Mouse (Mus musculus): Measurements from ENCODE around the gene Ly6g6f. TPM values are rescaled to one million over a fixed set of nuclear protein-coding genes. Genes with fewer than 3 reads are reported as not detected.

The Ly6g6f gene
- polyA plus RNA-seq, 2 experiments: 5.0 to 5.1 TPM

DNA sequence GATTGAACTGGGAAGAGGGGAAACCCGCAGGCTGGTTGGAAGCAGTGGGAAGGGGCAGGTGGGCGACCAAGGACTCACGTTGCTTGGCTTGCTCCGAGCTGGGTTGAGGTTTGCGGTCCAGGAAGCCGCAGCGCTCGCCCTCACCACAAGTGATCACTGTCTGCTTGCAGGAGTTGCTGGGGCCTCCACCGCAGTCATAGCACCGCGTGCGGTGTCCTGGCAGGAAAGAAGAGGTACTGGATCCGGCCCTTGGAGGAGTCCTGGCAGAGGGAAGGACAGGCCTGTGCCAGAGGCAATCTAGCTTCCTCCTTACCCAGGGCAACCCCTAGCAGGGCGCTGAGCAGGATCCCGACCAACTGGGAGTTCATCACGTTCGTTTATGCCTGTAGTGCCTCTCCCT, 11.3 kb downstream of the Ly6g6f start:
- Histone ChIP-seq H3K27ac (no peak overlapping the region), H3K4me2 (ENCODE audit: low read depth) (no peak overlapping the region), H3K4me1 (replicated peaks; ENCODE audit: control insufficient read depth in 2 of 2, insufficient read depth in 2 of 2, low read length in 1 of 2) (peaks cover 0 to 3% of the 10 kb centered on the region in 2 experiments; a peak in 3 of 4 replicates), H3K36me3 (replicated peaks; ENCODE audit: control insufficient read depth, insufficient read depth, low read depth) (no peaks in the 10 kb centered on the region), H3K9me3 (ENCODE audit: control insufficient read depth, low read length) (no peaks in the 10 kb centered on the region), H3K27me3 (ENCODE audit: control insufficient read depth, insufficient read depth, low read length) (no peaks in the 10 kb centered on the region), H3K4me3 (ENCODE audit: insufficient read depth in 1 of 2, low read depth in 2 of 2, low read length in 2 of 2) (no peak overlapping the region), H3K9ac (replicated peaks) (no peak overlapping the region)
- TF ChIP-seq EP300 (IDR thresholded peaks at IDR 0.05; ENCODE audit: low read depth): no peak
- no peak for TF ChIP-seq CTCF (IDR thresholded peaks at IDR 0.05; ENCODE audit: low read depth)
- WGBS (ENCODE audit: insufficient replicate concordance): 12% methylated on average over 17 of the region's 17 CpGs
- DNase-seq (ENCODE audit: low read depth in 3 of 3, low spot score in 3 of 3): no peak
- no peak for ATAC-seq (ENCODE audit: insufficient read depth)

DNA sequence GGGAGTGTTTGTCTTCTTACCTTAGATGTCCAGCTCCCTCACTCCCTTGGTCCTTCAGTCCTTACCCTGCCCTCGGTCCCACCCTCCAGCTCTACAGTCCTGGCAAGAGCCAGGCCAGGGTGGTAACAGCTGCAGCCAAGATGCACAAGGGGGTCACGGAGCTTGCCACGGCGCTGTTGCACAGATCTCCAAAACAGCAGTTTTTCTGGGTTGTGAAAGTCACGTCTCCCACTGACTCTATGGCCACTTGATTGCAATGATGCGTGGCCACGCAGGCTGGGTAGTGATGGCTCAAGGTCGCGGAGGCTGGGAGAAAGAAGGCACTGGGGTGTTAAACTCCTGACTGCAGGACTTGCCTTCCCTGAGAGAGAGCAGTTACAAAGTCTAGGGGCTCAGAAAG, 14.0 kb downstream of the Ly6g6f start:
- H3K36me3 ChIP-seq (replicated peaks; ENCODE audit: control insufficient read depth, insufficient read depth, low read depth): no peaks in the 10 kb centered on the region
- no peak overlapping the region for H3K4me2 ChIP-seq (ENCODE audit: low read depth)
- ATAC-seq (ENCODE audit: insufficient read depth) (no peak), DNase-seq (ENCODE audit: low read depth in 3 of 3, low spot score in 3 of 3) (no peak)
- no peaks in the 10 kb centered on the region for H3K9me3 ChIP-seq (ENCODE audit: control insufficient read depth, low read length)
- H3K27me3 ChIP-seq (ENCODE audit: control insufficient read depth, insufficient read depth, low read length): peaks cover 14% of the 10 kb centered on the region
- H3K9ac ChIP-seq (replicated peaks): no peak overlapping the region
- TF ChIP-seq EP300 (IDR thresholded peaks at IDR 0.05; ENCODE audit: low read depth): no peak
- no peak overlapping the region for H3K4me3 ChIP-seq (ENCODE audit: insufficient read depth in 1 of 2, low read depth in 2 of 2, low read length in 2 of 2)
- WGBS (ENCODE audit: insufficient replicate concordance): 76% methylated on average over 9 of the region's 9 CpGs
- 0 out of 4 replicates have a peak, but pooled peaks cover 0 to 2% of the 10 kb centered on the region in 2 experiments for H3K4me1 ChIP-seq (replicated peaks; ENCODE audit: control insufficient read depth in 2 of 2, insufficient read depth in 2 of 2, low read length in 1 of 2)
- H3K27ac ChIP-seq: no peak overlapping the region

DNA sequence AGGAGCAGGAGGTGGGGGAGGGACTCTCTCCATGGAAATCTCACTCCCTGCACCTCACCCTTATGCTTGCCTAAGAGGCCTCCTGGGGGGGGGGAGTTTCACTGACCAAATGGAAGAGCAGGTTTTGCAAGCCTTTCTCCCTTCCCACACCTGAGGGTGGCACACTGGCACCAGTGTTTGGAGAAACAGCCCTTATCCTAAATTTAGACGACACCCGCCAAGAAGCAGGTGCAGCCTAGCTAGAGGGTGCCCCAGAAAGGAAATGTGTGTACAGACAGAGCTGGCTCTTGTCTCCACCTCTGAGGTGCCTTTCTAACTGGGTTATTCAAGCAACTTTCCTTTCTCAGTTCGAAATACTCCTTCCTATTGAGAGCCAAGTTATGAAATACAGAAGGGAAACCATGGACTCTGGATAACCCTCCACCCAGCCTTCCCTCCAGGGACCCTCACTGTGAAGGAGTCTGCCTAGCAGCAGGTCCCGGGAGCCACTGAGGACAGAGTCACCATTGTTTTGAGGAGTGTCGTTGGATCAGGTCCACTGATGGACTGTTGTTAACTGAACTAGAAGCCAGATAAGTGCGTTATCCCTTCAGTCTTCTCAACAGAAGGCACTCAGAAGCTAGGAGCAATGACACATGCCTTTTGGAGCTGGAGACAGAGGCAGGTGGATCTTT, 14.7 kb downstream of the Ly6g6f start:
- 46% methylated on average over 6 of the region's 6 CpGs for WGBS (ENCODE audit: insufficient replicate concordance)
- H3K9me3 ChIP-seq (ENCODE audit: control insufficient read depth, low read length): no peaks in the 10 kb centered on the region
- H3K36me3 ChIP-seq (replicated peaks; ENCODE audit: control insufficient read depth, insufficient read depth, low read depth): no peaks in the 10 kb centered on the region
- ATAC-seq (ENCODE audit: insufficient read depth) (no peak), DNase-seq (ENCODE audit: low read depth in 3 of 3, low spot score in 3 of 3) (no peak)
- H3K4me3 ChIP-seq (ENCODE audit: insufficient read depth in 1 of 2, low read depth in 2 of 2, low read length in 2 of 2): no peak overlapping the region
- no peak overlapping the region for H3K4me2 ChIP-seq (ENCODE audit: low read depth)
- H3K27me3 ChIP-seq (ENCODE audit: control insufficient read depth, insufficient read depth, low read length): peaks cover 22% of the 10 kb centered on the region
- TF ChIP-seq EP300 (IDR thresholded peaks at IDR 0.05; ENCODE audit: low read depth) (no peak), CTCF (IDR thresholded peaks at IDR 0.05; ENCODE audit: low read depth) (no peak)
- peaks cover 0 to 5% of the 10 kb centered on the region in 2 experiments; a peak in 2 of 4 replicates for H3K4me1 ChIP-seq (replicated peaks; ENCODE audit: control insufficient read depth in 2 of 2, insufficient read depth in 2 of 2, low read length in 1 of 2)
- H3K9ac ChIP-seq (replicated peaks): no peak overlapping the region
- no peak overlapping the region for H3K27ac ChIP-seq

DNA sequence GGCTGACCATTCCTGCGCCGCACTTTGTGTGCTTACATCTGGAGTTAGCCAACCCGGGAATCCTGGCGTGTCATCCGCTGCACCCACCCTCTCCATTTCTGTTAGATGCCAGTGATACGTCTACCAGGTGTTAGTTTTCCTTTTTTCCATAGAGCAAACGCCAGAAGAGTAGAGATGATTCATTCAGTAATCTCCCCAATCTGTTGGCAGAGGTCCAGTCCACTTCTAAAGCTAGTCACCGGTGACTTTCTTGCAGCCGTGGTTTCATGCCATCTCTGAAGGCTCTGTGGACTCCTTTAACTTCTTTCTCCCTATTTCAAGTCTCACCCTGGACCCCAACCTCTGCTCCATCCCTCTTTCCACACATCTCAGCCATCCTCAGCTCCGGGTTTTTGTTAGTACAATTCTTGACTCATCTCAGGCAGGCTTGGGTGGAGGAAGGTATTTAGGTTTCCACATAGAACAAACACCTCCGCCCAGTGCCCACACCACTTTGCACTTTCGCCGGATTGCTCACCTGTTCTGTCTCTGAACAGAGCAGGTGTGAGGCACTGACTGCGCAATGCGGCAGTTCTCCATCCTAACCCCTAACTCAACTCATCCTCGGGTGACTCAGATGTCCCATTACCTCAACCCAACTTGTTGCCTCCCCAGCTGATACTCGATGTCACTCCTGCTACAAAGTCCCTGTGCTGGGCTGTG, 17.0 kb downstream of the Ly6g6f start:
- Histone ChIP-seq H3K27me3 (ENCODE audit: control insufficient read depth, insufficient read depth, low read length) (peaks cover 41% of the 10 kb centered on the region), H3K36me3 (replicated peaks; ENCODE audit: control insufficient read depth, insufficient read depth, low read depth) (no peaks in the 10 kb centered on the region), H3K9me3 (ENCODE audit: control insufficient read depth, low read length) (no peaks in the 10 kb centered on the region), H3K4me3 (ENCODE audit: insufficient read depth in 1 of 2, low read depth in 2 of 2, low read length in 2 of 2) (no peak overlapping the region), H3K27ac (no peak overlapping the region), H3K9ac (replicated peaks) (no peak overlapping the region), H3K4me1 (replicated peaks; ENCODE audit: control insufficient read depth in 2 of 2, insufficient read depth in 2 of 2, low read length in 1 of 2) (peaks cover 9 to 11% of the 10 kb centered on the region in 2 experiments), H3K4me2 (ENCODE audit: low read depth) (no peak overlapping the region)
- no peak for DNase-seq (ENCODE audit: low read depth in 3 of 3, low spot score in 3 of 3)
- no peak for ATAC-seq (ENCODE audit: insufficient read depth)
- no peak for TF ChIP-seq EP300 (IDR thresholded peaks at IDR 0.05; ENCODE audit: low read depth)
- TF ChIP-seq CTCF (IDR thresholded peaks at IDR 0.05; ENCODE audit: low read depth): no peak
- 67% methylated on average over 17 of the region's 17 CpGs for WGBS (ENCODE audit: insufficient replicate concordance)

DNA sequence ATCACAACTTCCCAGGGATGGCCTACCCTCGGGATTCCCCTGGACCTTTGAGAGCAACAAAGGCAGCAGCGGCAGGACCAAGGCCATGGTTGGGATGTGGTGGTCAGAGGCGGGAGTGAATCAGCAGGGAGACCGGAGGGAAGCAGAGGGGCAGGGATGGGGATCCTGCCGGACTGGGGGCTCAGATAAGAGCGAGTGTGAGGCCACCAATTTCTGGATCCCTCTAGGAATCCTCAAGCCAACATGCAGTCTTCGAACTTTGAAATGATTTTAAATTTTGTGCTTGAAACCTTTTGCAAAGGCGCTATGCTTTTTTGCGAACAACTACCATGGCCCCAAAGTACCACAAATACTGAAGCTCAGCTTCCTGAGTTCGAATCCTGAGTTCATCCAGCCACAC, 19.3 kb downstream of the Ly6g6f start, which contains the start of gene Mpig6b:
Mpig6b (minus strand) TSS at position 101 of the 400 bp plus-strand sequence.
- peaks cover 9 to 11% of the 10 kb centered on the region in 2 experiments for H3K4me1 ChIP-seq (replicated peaks; ENCODE audit: control insufficient read depth in 2 of 2, insufficient read depth in 2 of 2, low read length in 1 of 2)
- peak within 1 kb of the TSS; percentile 37 to 43 for H3K4me3 ChIP-seq (ENCODE audit: insufficient read depth in 1 of 2, low read depth in 2 of 2, low read length in 2 of 2)
- no peak for TF ChIP-seq EP300 (IDR thresholded peaks at IDR 0.05; ENCODE audit: low read depth)
- no peak for TF ChIP-seq CTCF (IDR thresholded peaks at IDR 0.05; ENCODE audit: low read depth)
- H3K9me3 ChIP-seq (ENCODE audit: control insufficient read depth, low read length): no peaks in the 10 kb centered on the region
- H3K27me3 ChIP-seq (ENCODE audit: control insufficient read depth, insufficient read depth, low read length): peaks cover 41% of the 10 kb centered on the region
- H3K9ac ChIP-seq (replicated peaks): peak within 1 kb of the TSS; percentile 23; the same call in 1 of the 2 replicates
- no peak for DNase-seq (ENCODE audit: low read depth in 3 of 3, low spot score in 3 of 3)
- H3K36me3 ChIP-seq (replicated peaks; ENCODE audit: control insufficient read depth, insufficient read depth, low read depth): no peaks in the 10 kb centered on the region
- H3K27ac ChIP-seq: no peak within 1 kb of the TSS
- H3K4me2 ChIP-seq (ENCODE audit: low read depth): peak within 1 kb of the TSS; percentile 72
- WGBS (ENCODE audit: insufficient replicate concordance): 32% methylated on average over 10 of the region's 10 CpGs
- ATAC-seq (ENCODE audit: insufficient read depth): no peak
